Mouse (Mus musculus) layer of hippocampus, postnatal 36 days (tissue): ENCODE data around the gene Apopt1. TPM values are rescaled to one million over a fixed set of nuclear protein-coding genes. Genes with fewer than 3 reads are reported as not detected.

Experiments
- DNase-seq, 2 experiments: peaks; one replicate each; pipeline ENCODE4 v3.0.0; 2022
- total RNA-seq, 2 experiments: library from RNA; stranded (reverse); gene quantifications; 2 replicates each; pipeline ENCODE4 v1.2.3; 2021

The Apopt1 gene
- total RNA-seq, 2 experiments from 2014 or later, result 35.7 to 37.9 TPM

GRCm38 (mm10) chr12:111774845-111775244 is 61.8 kb downstream of the Apopt1 start:
- no peak for DNase-seq

- no peak for DNase-seq
Measured at GRCm38 (mm10) chr12:111777919-111778318, 64.9 kb downstream of the Apopt1 start.

GRCm38 (mm10) chr12:111779544-111779943 is 66.5 kb downstream of the Apopt1 start:
- no peak for DNase-seq

- no peak for DNase-seq
Measured at GRCm38 (mm10) chr12:111785174-111785573, 72.1 kb downstream of the Apopt1 start.

GRCm38 (mm10) chr12:111787015-111787414 is 74.0 kb downstream of the Apopt1 start:
- DNase-seq, result no peak

DNA sequence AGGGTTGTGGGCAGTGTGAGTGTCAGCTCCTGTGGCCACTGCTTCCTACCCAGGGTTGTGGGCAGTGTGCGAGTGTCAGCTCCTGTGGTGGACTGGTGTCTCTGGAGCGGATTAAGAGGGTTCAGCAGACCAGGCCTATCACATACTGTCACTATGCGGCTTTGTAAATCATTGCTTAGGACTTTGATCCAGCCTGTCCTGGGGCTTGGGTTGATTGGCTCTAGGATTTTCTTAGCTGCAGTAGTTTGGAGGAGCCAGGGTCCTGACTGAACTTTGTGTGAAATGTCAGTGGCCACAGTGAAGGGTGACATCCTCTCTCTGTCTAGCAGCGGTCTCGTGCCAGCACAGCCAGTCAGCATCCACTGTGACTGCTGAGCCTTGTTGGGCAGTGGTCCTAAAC is 77.0 kb downstream of the Apopt1 start:
- DNase-seq, result no peak

DNA sequence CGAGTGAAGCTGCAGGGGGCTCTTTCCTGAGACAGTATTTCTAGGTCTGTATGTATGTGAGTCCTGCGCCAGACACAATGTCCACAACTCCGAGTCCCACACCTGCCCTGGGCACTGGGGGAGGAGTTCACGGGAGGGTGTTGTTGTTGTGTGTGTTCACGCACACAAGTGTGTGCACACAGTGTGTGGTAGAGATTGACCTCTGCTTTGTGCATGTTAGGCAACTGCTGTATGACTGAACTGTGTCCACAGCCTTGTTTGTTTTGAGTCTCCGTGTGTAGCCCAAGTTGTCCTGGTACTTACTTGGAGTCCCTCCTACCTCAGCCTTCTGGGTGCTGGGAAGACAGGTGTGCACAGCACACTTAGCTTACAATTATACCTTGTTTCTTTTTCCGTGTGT is 77.6 kb downstream of the Apopt1 start:
- no peak for DNase-seq

DNA sequence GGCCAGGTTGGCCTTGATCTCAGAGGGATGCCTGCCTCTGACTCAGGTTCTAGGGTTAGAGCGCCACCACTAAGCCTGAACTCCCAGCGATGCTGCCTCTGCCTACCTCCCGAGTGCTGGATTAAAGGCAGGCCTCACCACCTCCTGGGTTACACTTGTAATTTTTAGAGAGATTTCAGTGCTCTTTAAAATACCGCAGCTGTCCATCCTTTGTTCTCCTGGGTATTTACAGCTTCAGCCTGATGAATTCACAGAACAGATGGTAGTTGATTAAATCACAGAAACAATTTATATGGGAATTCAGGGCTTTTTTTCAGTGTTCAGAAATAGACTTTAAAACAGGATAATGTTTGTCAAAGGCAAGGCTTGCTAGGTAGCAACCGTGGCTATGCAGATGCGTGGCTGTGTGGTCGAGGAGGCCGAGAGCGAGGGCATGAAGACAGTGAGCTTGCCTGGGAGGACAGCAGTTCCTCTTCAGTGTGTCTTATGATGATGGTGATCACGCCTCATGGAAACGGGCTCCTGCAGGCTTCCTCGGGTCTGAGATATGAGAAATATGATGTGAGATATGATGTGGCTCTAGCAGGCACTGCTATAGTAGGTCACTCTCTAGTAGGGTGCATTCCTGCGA is 78.5 kb downstream of the Apopt1 start:
- DNase-seq, result no peak

GRCm38 (mm10) chr12:111794102-111794501 is 81.0 kb downstream of the Apopt1 start:
- no peak for DNase-seq

DNA sequence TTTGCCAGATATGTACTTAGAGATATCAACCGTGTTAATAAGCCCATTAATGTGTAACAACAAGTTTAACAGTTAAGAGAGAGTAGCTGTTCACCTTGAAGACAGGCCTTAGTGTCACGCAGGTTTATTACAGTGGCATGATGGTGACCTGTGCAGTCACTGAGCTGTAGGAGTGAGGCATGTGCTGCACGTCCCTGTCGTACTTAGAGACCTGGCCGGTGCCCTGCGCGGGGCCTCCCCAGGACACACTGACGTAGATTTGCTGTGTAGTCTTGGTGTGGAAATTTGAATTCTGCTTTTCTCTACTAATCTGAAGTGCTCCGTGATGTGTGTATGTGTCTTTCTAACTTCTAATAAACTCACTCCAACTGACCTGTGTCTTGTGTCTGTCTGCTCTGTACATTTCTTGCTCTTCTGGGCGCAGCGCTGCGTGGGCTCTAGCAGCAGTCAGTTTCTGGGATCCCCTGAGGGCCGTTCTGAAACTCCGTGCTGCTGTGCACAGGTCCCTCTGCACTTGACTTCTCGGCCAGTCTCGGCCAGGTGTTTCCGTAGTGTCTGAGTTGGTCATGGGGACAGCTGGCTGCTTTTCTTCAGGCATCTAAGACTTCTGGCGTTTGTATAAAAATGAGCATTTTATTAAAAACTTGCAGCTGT is 81.6 kb downstream of the Apopt1 start:
- no peak for DNase-seq

DNA sequence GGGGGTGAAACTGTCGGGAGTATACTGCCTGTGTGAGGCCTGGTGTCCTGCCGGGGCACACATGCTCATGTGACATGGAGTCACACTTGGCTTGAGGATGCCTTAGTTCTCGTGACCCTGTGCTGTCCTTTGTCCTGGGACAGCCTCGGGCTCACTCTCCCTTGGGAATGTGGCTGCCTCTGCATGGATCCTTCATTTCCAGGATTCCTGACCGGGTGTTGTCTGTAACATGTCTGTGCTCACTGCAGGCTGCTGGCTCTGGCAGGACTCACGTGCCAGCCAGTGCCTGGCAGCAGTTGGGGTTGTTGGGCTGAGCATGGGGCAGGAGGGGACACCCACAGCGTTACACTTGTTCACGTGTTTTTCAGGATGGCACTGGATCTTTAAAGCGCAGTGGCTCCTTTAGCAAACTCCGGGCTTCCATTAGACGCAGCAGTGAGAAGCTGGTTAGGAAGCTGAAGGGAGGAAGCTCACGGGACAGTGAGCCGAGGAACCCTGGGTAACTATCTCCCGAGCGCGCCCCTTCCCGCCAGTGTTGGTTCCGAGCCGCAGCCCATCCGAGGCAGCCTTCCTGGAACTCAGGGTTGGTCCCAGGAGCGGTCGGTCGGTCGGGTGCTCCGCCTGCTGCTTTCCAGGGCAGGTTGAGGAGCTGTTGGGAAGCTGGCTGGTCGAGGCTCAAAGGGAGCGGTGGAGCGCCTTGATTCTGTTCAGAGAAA is 82.3 kb downstream of the Apopt1 start:
- DNase-seq, result no peak

GRCm38 (mm10) chr12:111797251-111797650 is 84.2 kb downstream of the Apopt1 start:
- DNase-seq, result no peak

- no peak for DNase-seq
Measured at GRCm38 (mm10) chr12:111798493-111798892, 85.4 kb downstream of the Apopt1 start.

- no peak for DNase-seq
Measured at GRCm38 (mm10) chr12:111800459-111801183, 87.6 kb downstream of the Apopt1 start.

DNA sequence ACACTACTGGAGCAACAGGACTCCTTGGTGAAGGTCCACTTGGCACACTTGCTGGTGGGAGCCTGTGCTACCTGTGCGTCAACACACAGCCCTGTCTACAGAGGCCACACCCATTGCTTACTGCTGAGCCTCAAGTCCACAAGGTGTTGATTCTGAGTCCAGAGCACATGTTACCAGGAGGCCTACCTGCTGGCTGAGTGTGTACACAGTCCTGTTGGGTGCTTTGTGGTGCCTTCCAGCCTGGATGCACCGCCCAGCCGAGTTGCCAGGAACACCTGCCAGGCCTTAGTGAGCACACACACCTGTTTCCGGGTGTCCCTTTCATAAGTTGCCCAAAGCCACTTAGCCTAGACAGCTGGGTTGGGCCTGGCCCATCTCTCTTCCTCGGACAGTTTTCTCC is 90.5 kb downstream of the Apopt1 start:
- DNase-seq, result no peak

Other genes starting within 250 kb of the Apopt1 start
- gene Gm266, start 227.4 kb upstream of the Apopt1 start, total RNA-seq, result 1 to 10 TPM; 5.5 to 7.8 TPM
- gene Eif5, start 175.2 kb upstream of the Apopt1 start, total RNA-seq, result 100 to 1,000 TPM; 230 to 261 TPM
- 100 to 1,000 TPM; 106 to 122 TPM for gene Mark3, start 138.7 kb upstream of the Apopt1 start, total RNA-seq
- gene Ckb, start 40.9 kb upstream of the Apopt1 start, total RNA-seq, result 1,000 to 10,000 TPM; 1,201 to 1,207 TPM
- gene Trmt61a, start 35.2 kb upstream of the Apopt1 start, total RNA-seq, result 10 to 100 TPM; 16.1 to 17.4 TPM
- gene Bag5, start within 50 bp of the Apopt1 start, total RNA-seq, result 10 to 100 TPM; 50.1 to 51.3 TPM
- 100 to 1,000 TPM; 672 to 713 TPM for gene Klc1, start 45.6 kb downstream of the Apopt1 start, total RNA-seq
- 1 to 10 TPM; 3.4 to 4.5 TPM for gene Xrcc3, start 100.6 kb downstream of the Apopt1 start, total RNA-seq
- gene Zfyve21, start 100.9 kb downstream of the Apopt1 start, total RNA-seq, result 10 to 100 TPM; 20.8 to 25.4 TPM
- 100 to 1,000 TPM in 1 of 2 experiments, 10 to 100 TPM in 1; 92.0 to 104 TPM for gene Ppp1r13b, start 194.8 kb downstream of the Apopt1 start, total RNA-seq